Mouse (Mus musculus) CD8-positive naive resting alpha-beta T cell, adult 2 months (primary cell): Measurements from ENCODE around the gene Ccdc28b.

ENCODE experiments used
- DNase-seq, 2 experiments: peaks; one replicate each; pipeline ENCODE4 v3.0.0; 2022; ENCODE audit warnings: low read depth in 2 of 2, low spot score in 2 of 2

Gene Ccdc28b

GRCm38 (mm10) chr4:129624281-129625028, 708 bp upstream of the Ccdc28b start:
- DNase-seq, result peak; percentile 81 to 84

- DNase-seq, result no peak
These were observed 778 bp downstream of the Ccdc28b start for GRCm38 (mm10) chr4:129622803-129623535.

- no peak for DNase-seq
These were observed 1.5 kb downstream of the Ccdc28b start for GRCm38 (mm10) chr4:129622120-129622802.

- no peak for DNase-seq
These were observed 2.4 kb downstream of the Ccdc28b start for GRCm38 (mm10) chr4:129621283-129621841.

- DNase-seq, result no peak
These were observed 3.1 kb downstream of the Ccdc28b start for GRCm38 (mm10) chr4:129620419-129621282.

- DNase-seq, result peak; percentile 87 to 92
These were observed 4.7 kb downstream of the Ccdc28b start, which contains the start of gene Iqcc for GRCm38 (mm10) chr4:129618786-129619691. Iqcc (minus strand) TSS chr4:129619099.

- no peak for DNase-seq
These were observed 5.7 kb downstream of the Ccdc28b start for GRCm38 (mm10) chr4:129618031-129618430.

- DNase-seq, result no peak
These were observed 6.6 kb downstream of the Ccdc28b start for GRCm38 (mm10) chr4:129617121-129617641.

- no peak for DNase-seq
These were observed 7.1 kb downstream of the Ccdc28b start for GRCm38 (mm10) chr4:129616631-129617030.

GRCm38 (mm10) chr4:129615801-129616290, 7.9 kb downstream of the Ccdc28b start:
- DNase-seq, result no peak

- no peak for DNase-seq
These were observed 9.7 kb downstream of the Ccdc28b start, which contains the start of gene Dcdc2b for GRCm38 (mm10) chr4:129614093-129614492. Dcdc2b (minus strand) TSS chr4:129614257.

- DNase-seq, result no peak
These were observed 13.3 kb downstream of the Ccdc28b start for GRCm38 (mm10) chr4:129610472-129610871.

- DNase-seq, result peak; percentile 13 to 20
These were observed 13.7 kb downstream of the Ccdc28b start for GRCm38 (mm10) chr4:129610026-129610425.

- DNase-seq, result no peak
These were observed 14.6 kb downstream of the Ccdc28b start for GRCm38 (mm10) chr4:129609139-129609631.

GRCm38 (mm10) chr4:129608426-129609025, 15.2 kb downstream of the Ccdc28b start:
- DNase-seq, result peak; percentile 78 to 84

GRCm38 (mm10) chr4:129600233-129601158, 23.3 kb downstream of the Ccdc28b start, which contains the start of the genes Eif3i and Tmem234:
Eif3i (minus strand) TSS chr4:129600648.
Tmem234 (plus strand) TSS chr4:129600668.
- peak; percentile 78 to 82 for DNase-seq

GRCm38 (mm10) chr4:129588865-129589264, 34.9 kb downstream of the Ccdc28b start:
- DNase-seq, result no peak
